8 mouse cellular contexts compared by ENCODE assay signal in the genomic region with DNA sequence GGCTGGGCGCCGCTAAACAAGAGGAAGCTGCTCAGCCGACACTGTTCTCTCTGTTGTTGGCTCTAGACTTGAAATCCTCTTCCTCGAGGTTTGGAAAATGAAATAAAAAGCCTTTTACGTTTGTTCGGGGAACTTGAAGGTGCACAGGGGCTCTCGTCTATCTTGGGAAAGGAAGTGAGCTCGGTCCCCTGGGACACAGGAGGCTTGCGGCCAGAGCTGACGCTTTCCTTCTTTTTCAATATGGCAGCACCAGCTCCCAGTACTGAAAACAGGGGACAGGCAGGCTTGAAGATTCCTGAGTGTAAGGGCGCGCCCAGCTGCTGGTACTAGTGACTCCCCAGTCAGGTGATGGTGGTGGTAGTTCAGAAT. TPM values are rescaled to one million over a fixed set of nuclear protein-coding genes. Genes with fewer than 3 reads are reported as not detected.
A peak's percentile ranks its signal among the peaks of the same experiment; 100 is the strongest.
DNase-seq lines count a peak whose midpoint lies in the region; ATAC-seq and TF ChIP-seq lines count a peak whose summit lies in the region.

No protein-coding gene starts in this region.

- no peak for TF ChIP-seq CTCF in forebrain, postnatal 0 days (IDR thresholded peaks at IDR 0.05; ENCODE audit: low read depth)

- peak overlapping the region; percentile 81 for H3K4me3 ChIP-seq in megakaryocyte, embryonic 14.5 days (replicated peaks)
- peak overlapping the region; percentile 54 for H3K4me3 ChIP-seq in forebrain, postnatal 0 days (ENCODE audit: low read depth, low read length)
- H3K4me3 ChIP-seq in liver, embryonic 13.5 days (replicated peaks), result peak overlapping the region; percentile 22
- peak overlapping the region; percentile 22 for H3K4me3 ChIP-seq in stomach, embryonic 14.5 days (ENCODE audit: low read depth, low read length)

- H3K36me3 ChIP-seq in megakaryocyte, embryonic 14.5 days (replicated peaks; ENCODE audit: low read length), result no peaks in the 10 kb centered on the region
- H3K36me3 ChIP-seq in forebrain, postnatal 0 days (ENCODE audit: insufficient read depth), result no peaks in the 10 kb centered on the region
- H3K36me3 ChIP-seq in liver, embryonic 13.5 days, result no peaks in the 10 kb centered on the region
- H3K36me3 ChIP-seq in stomach, embryonic 14.5 days (ENCODE audit: control insufficient read depth, insufficient read depth, low read length), result no peaks in the 10 kb centered on the region

- H3K27ac ChIP-seq in forebrain, postnatal 0 days (ENCODE audit: low read depth, low read length), result no peak overlapping the region
- no peak overlapping the region for H3K27ac ChIP-seq in liver, embryonic 13.5 days
- no peak overlapping the region for H3K27ac ChIP-seq in stomach, embryonic 14.5 days (ENCODE audit: low read length)

- WGBS in forebrain, postnatal 0 days, result under 1% methylated on average over 12 of the region's 12 CpGs
- 1% methylated on average over 12 of the region's 12 CpGs for WGBS in liver, embryonic 13.5 days (ENCODE audit: insufficient replicate concordance)
- 2% methylated on average over 12 of the region's 12 CpGs for WGBS in stomach, embryonic 14.5 days

- peaks cover 5% of the 10 kb centered on the region; the same call in 1 of the 2 replicates for H3K9me3 ChIP-seq in megakaryocyte, embryonic 14.5 days
- H3K9me3 ChIP-seq in forebrain, postnatal 0 days (ENCODE audit: low read length), result no peaks in the 10 kb centered on the region
- no peaks in the 10 kb centered on the region for H3K9me3 ChIP-seq in liver, embryonic 13.5 days (replicated peaks)
- no peaks in the 10 kb centered on the region for H3K9me3 ChIP-seq in stomach, embryonic 14.5 days (ENCODE audit: control insufficient read depth, low read depth, low read length)

- peak overlapping the region; percentile 43 for H3K9ac ChIP-seq in forebrain, postnatal 0 days
- H3K9ac ChIP-seq in liver, embryonic 13.5 days, result no peak overlapping the region
- no peak overlapping the region for H3K9ac ChIP-seq in stomach, embryonic 14.5 days (replicated peaks; ENCODE audit: low read depth, low read length)

- no peak for DNase-seq in frontal cortex, postnatal 25 days (ENCODE audit: low spot score in 2 of 2)
- DNase-seq in forebrain, postnatal 0 days, result peak; percentile 46
- DNase-seq in liver, embryonic 13.5 days, result no peak

- H3K4me2 ChIP-seq in forebrain, postnatal 0 days (ENCODE audit: low read depth), result peak overlapping the region; percentile 76
- peak overlapping the region; percentile 44 for H3K4me2 ChIP-seq in liver, embryonic 13.5 days
- peak overlapping the region; percentile 44 for H3K4me2 ChIP-seq in stomach, embryonic 14.5 days (replicated peaks; ENCODE audit: low read depth, low read length)

- H3K4me1 ChIP-seq in megakaryocyte, embryonic 14.5 days, result no peaks in the 10 kb centered on the region
- 0 out of 2 replicates have a peak, but pooled peaks cover 4% of the 10 kb centered on the region for H3K4me1 ChIP-seq in forebrain, postnatal 0 days (ENCODE audit: insufficient read depth)
- H3K4me1 ChIP-seq in liver, embryonic 13.5 days (replicated peaks), result no peaks in the 10 kb centered on the region
- no peaks in the 10 kb centered on the region for H3K4me1 ChIP-seq in stomach, embryonic 14.5 days (ENCODE audit: control insufficient read depth, insufficient read depth, low read length)

- H3K27me3 ChIP-seq in megakaryocyte, embryonic 14.5 days (replicated peaks), result peaks cover 18% of the 10 kb centered on the region
- no peaks in the 10 kb centered on the region; the same call in 1 of the 2 replicates for H3K27me3 ChIP-seq in forebrain, postnatal 0 days (ENCODE audit: insufficient read depth, low read length)
- peaks cover 28% of the 10 kb centered on the region for H3K27me3 ChIP-seq in liver, embryonic 13.5 days
- peaks cover 12% of the 10 kb centered on the region for H3K27me3 ChIP-seq in stomach, embryonic 14.5 days (ENCODE audit: control insufficient read depth, insufficient read depth, low read length)

- ATAC-seq in frontal cortex, adult (ENCODE audit: low TSS enrichment), result peak; percentile 52
- no peak for ATAC-seq in megakaryocyte, adult 5-6 weeks (ENCODE audit: poor library complexity, severe bottlenecking)
- peak; percentile 52 for ATAC-seq in forebrain, postnatal 0 days
- no peak for ATAC-seq in liver, embryonic 13.5 days (ENCODE audit: low read depth)
- ATAC-seq in stomach, embryonic 14.5 days (ENCODE audit: insufficient number of reproducible peaks, insufficient read depth, low FRiP score, low read depth), result no peak
- ATAC-seq in CD4-positive, CD25-positive, alpha-beta regulatory T cell, adult 4 months, result no peak

RNA-seq across cellular contexts. Expression of a gene that starts 0.8 kb away (rescaled TPM):
- 6.6 TPM in 1 of 2 replicates, not detected in the other for polyA plus RNA-seq in megakaryocyte, embryonic 14.5 days (2012; ENCODE audit: insufficient read depth, low replicate concordance)
- not detected in 2 replicates for total RNA-seq in megakaryocyte, adult 5-6 weeks (2015)
- not detected in 2 replicates for total RNA-seq in megakaryocyte, adult 5-6 weeks (2017)
- total RNA-seq in forebrain, postnatal 0 days (2014; rRNA removed), result 4.8 and 6.0 TPM in 2 replicates
- 1.9 and 2.7 TPM in 2 replicates for polyA plus RNA-seq in forebrain, postnatal 0 days (2015; fragmentation: Nextera tagmentation; extraction: Ambion mirVana)
- polyA plus RNA-seq in liver, embryonic 13.5 days (2015; fragmentation: Nextera tagmentation; extraction: Ambion mirVana), result not detected in 2 replicates
- 0.93 and 1.00 TPM in 2 replicates for polyA plus RNA-seq in stomach, embryonic 14.5 days (2014; fragmentation: Nextera tagmentation; extraction: Ambion mirVana)
- under 1 TPM; 0.50 to 0.84 TPM for polyA plus RNA-seq in CD4-positive, CD25-positive, alpha-beta regulatory T cell, adult 4 months (2017; shearing (Covaris generic))

Comparison
In these comparisons a context has a peak if more than half of its experiments do, and no peak if none do; other contexts are left out.
1. ATAC-seq: peak in frontal cortex, adult (single experiment) and forebrain, postnatal 0 days (single experiment); none in megakaryocyte, adult 5-6 weeks (single experiment), liver, embryonic 13.5 days (single experiment), stomach, embryonic 14.5 days (single experiment) and CD4-positive, CD25-positive, alpha-beta regulatory T cell, adult 4 months (single experiment).
2. H3K4me3 ChIP-seq: peak in every context shown above with its lines; median percentile 81 in megakaryocyte, embryonic 14.5 days; 54 in forebrain, postnatal 0 days; 22 in liver, embryonic 13.5 days; 22 in stomach, embryonic 14.5 days.
3. Peak in every context shown above with its lines, with median percentiles within 50 percentile points of each other: H3K4me2 ChIP-seq.